Mouse (Mus musculus) neutrophil, adult 59 days (primary cell): ENCODE measurements around the gene Zfp616. TPM values are rescaled to one million over a fixed set of nuclear protein-coding genes. Genes with fewer than 3 reads are reported as not detected.

Experiments
- total RNA-seq, 2 experiments: library from RNA; stranded (reverse); gene quantifications; 1 replicate in 1 of 2; 2 replicates in 1 of 2; pipeline ENCODE4 v1.2.4; 2023

Gene Zfp616
- not detected for total RNA-seq

GRCm38 (mm10) chr11:74069655-74070054 lies at the start of gene Zfp616:
TSS of gene Zfp616 (plus strand) at chr11:74069955.

GRCm38 (mm10) chr11:74056451-74056850 lies 13.3 kb upstream of the Zfp616 start, which contains the start of the genes Olfr139 and Olfr399:
TSS of gene Olfr139 (minus strand) at chr11:74056551.
TSS of gene Olfr399 (minus strand) at chr11:74056615.

GRCm38 (mm10) chr11:74113412-74113811 lies 43.7 kb downstream of the Zfp616 start, which contains the start of gene Olfr401:
TSS of gene Olfr401 (plus strand) at chr11:74113712.

Other genes with a start within 250 kb of the Zfp616 start
- gene Olfr393, start 218.5 kb upstream of the Zfp616 start, total RNA-seq: not detected
- gene Olfr394, start 179.2 kb upstream of the Zfp616 start, total RNA-seq: not detected
- gene Olfr395, start 160.7 kb upstream of the Zfp616 start, total RNA-seq: not detected
- gene Olfr23, start 133.3 kb upstream of the Zfp616 start, total RNA-seq: not detected
- not detected for gene Olfr397, start 109.1 kb upstream of the Zfp616 start, total RNA-seq
- not detected for gene Olfr398, start 79.5 kb upstream of the Zfp616 start, total RNA-seq
- gene Olfr139, start 13.4 kb upstream of the Zfp616 start, total RNA-seq: not detected
- gene Olfr399, start 13.3 kb upstream of the Zfp616 start, total RNA-seq: not detected
- not detected for gene Olfr401, start 43.8 kb downstream of the Zfp616 start, total RNA-seq
- not detected for gene Olfr402, start 83.6 kb downstream of the Zfp616 start, total RNA-seq
- not detected for gene Olfr403, start 116.3 kb downstream of the Zfp616 start, total RNA-seq
- gene Olfr43, start 141.4 kb downstream of the Zfp616 start, total RNA-seq: not detected
- gene Olfr406, start 189.9 kb downstream of the Zfp616 start, total RNA-seq: not detected
- gene Olfr59, start 213.8 kb downstream of the Zfp616 start, total RNA-seq: not detected